Mouse (Mus musculus) small intestine, adult 2 months (tissue): ENCODE data around the gene Ermard.
"Not testable (repeated sequence)": the region's sequence is repeated elsewhere in the genome, so short reads cannot be mapped to it uniquely, and the experiment has no call there.

ENCODE experiments used
- CTCF ChIP-seq: fragments of 200-500 bp; IDR thresholded peaks from 2 replicates; pipeline ENCODE4 v1.5.1; 2012; ENCODE audit warnings: low read depth, mild to moderate bottlenecking, control low read depth, inconsistent platforms, low read length, moderate library complexity, mixed read lengths; ENCODE audit not compliant: insufficient replicate concordance, insufficient read length; ENCODE audit errors: extremely low read depth
- POLR2A ChIP-seq: fragments of 200-500 bp; IDR thresholded peaks from 2 replicates; pipeline ENCODE4 v1.6.1; 2012; ENCODE audit warnings: low read depth, mild to moderate bottlenecking, control low read depth, inconsistent platforms, low read length, moderate library complexity

- not testable (repeated sequence) for TF ChIP-seq POLR2A, CTCF
Observed at GRCm38 (mm10) chr17:15009088-15009487, 31.9 kb upstream of the Ermard start.
